Mouse (Mus musculus): ENCODE measurements around the gene Creb3l4.

DNA sequence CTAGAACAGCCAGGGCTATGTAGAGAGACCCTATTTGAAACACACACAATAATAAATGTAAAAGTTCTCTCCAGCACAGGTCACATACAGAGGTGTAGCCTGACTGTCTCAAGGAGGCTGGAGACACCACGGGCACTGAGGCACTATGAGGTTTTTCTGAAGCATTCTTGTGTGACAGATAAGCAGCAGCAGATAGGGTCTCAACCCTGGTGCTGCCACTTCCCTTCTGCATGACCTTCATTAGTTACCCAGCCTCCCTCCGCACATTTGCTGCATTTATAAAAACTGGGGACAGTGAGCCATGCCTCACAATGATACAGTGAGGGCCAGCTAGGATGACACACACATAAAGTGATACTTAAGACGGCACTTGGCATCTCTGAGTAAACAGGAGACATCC is 20.4 kb downstream of the Creb3l4 start:
- TF ChIP-seq POLR2A (IDR thresholded peaks at IDR 0.05; ENCODE audit: low read depth, low read length) (no peak), MEF2A (IDR thresholded peaks at IDR 0.05; ENCODE audit: borderline replicate concordance, low read depth, low read length) (no peak), CTCF (conservative IDR thresholded peaks at IDR 0.05 in 1 of 2, IDR thresholded peaks at IDR 0.05 in 1 of 2; ENCODE audit: low read depth in 2 of 2, low read length in 2 of 2) (no peak), KAT2A (IDR thresholded peaks at IDR 0.05; ENCODE audit: insufficient replicate concordance, low read length) (no peak), NELFE (IDR thresholded peaks at IDR 0.05; ENCODE audit: low read depth, low read length) (no peak), USF2 (conservative IDR thresholded peaks at IDR 0.05; ENCODE audit: low read depth, low read length) (no peak), USF1 (IDR thresholded peaks at IDR 0.05; ENCODE audit: low read depth, low read length) (no peak), ZKSCAN1 (IDR thresholded peaks at IDR 0.05; ENCODE audit: borderline replicate concordance, low read depth, low read length) (no peak), TBP (conservative IDR thresholded peaks at IDR 0.05; ENCODE audit: low read depth, low read length) (no peak), NRF1 (IDR thresholded peaks at IDR 0.05; ENCODE audit: low read depth, low read length) (no peak), MXI1 (IDR thresholded peaks at IDR 0.05; ENCODE audit: low read depth, low read length) (no peak), EP300 (IDR thresholded peaks at IDR 0.05; ENCODE audit: low read length) (no peak)
